Comparison of ENCODE assay signal across 28 mouse cellular contexts in genomic region chr13:96527856-96528255, GRCm38 (mm10). TPM values are rescaled to one million over a fixed set of nuclear protein-coding genes. Genes with fewer than 3 reads are reported as not detected.
DNase-seq lines count a peak whose midpoint lies in the region; ATAC-seq and TF ChIP-seq lines count a peak whose summit lies in the region.
"Had no signal": no experiment of that assay in that cellular context is flagged by ENCODE, and none has a peak within 500 bp of the region (broad histone marks: within the 10 kb centered on the region; RNA-seq: fewer than 3 reads in every experiment).

No protein-coding gene starts in this region.

- H3K27me3 ChIP-seq in testis, adult 2 months (ENCODE audit: control insufficient read depth, insufficient read depth, low read length): no peaks in the 10 kb centered on the region
- H3K27me3 ChIP-seq in intestine, embryonic 15.5 days (replicated peaks): no peaks in the 10 kb centered on the region
- H3K27me3 ChIP-seq: CH12.LX; embryonic facial prominence, embryonic 12.5 days; forebrain, embryonic 12.5 days; Patski had no signal

- no peak for TF ChIP-seq CTCF in testis, adult 2 months (IDR thresholded peaks at IDR 0.05; ENCODE audit: control insufficient read depth, insufficient read depth, insufficient replicate concordance, low read depth, low read length)

- H3K4me2 ChIP-seq in intestine, embryonic 15.5 days (replicated peaks): no peak overlapping the region
- H3K4me2 ChIP-seq: embryonic facial prominence, embryonic 12.5 days; forebrain, embryonic 12.5 days had no signal

- H3K9ac ChIP-seq in intestine, embryonic 15.5 days: no peak overlapping the region
- H3K9ac ChIP-seq: embryonic facial prominence, embryonic 12.5 days; forebrain, embryonic 12.5 days had no signal

- WGBS in intestine, embryonic 15.5 days: 85% methylated on average over 11 of the region's 11 CpGs

- H3K4me3 ChIP-seq in testis, adult 2 months (ENCODE audit: control insufficient read depth, low read depth, low read length): peak overlapping the region; percentile 41
- no peak overlapping the region for H3K4me3 ChIP-seq in intestine, embryonic 15.5 days (replicated peaks)
- H3K4me3 ChIP-seq: embryonic facial prominence, embryonic 10.5 days; embryonic facial prominence, embryonic 12.5 days; forebrain, embryonic 10.5 days; forebrain, embryonic 12.5 days had no signal

- H3K9me3 ChIP-seq in intestine, embryonic 15.5 days: no peaks in the 10 kb centered on the region
- H3K9me3 ChIP-seq: embryonic facial prominence, embryonic 10.5 days; embryonic facial prominence, embryonic 12.5 days; forebrain, embryonic 10.5 days; forebrain, embryonic 12.5 days; G1E had no signal

- H3K4me1 ChIP-seq in testis, adult 2 months (ENCODE audit: control insufficient read depth, insufficient read depth, low read length): peaks cover 15% of the 10 kb centered on the region
- peaks cover 4% of the 10 kb centered on the region for H3K4me1 ChIP-seq in intestine, embryonic 15.5 days (replicated peaks)
- H3K4me1 ChIP-seq: embryonic facial prominence, embryonic 10.5 days; forebrain, embryonic 10.5 days; forebrain, embryonic 12.5 days had no signal

- peak; percentile 89 for ATAC-seq in megakaryocyte, adult 5-6 weeks (ENCODE audit: poor library complexity, severe bottlenecking)
- ATAC-seq in intestine, embryonic 15.5 days: no peak
- ATAC-seq: activated CD4-positive, CD25-positive, alpha-beta regulatory T cell, adult 4 months; CD4-positive, CD25-positive, alpha-beta regulatory T cell, adult 4 months; forebrain, embryonic 14.5 days; forebrain, embryonic 16.5 days; Patski had no signal

- no peak for DNase-seq in testis, postnatal 10 days (ENCODE audit: low spot score)
- no peak for DNase-seq in layer of hippocampus, postnatal 14 days (ENCODE audit: low spot score in 2 of 2)
- DNase-seq: adrenal gland, adult 8-10 months; adrenal gland, postnatal 14 days; adrenal gland, postnatal 36 days; B cell, adult 2 months; cerebellum, adult 11-12 months; cerebellum, adult 2 months; cerebellum, adult 9-10 months; cerebellum, postnatal 14 days; cerebellum, postnatal 36 days had no signal

- H3K27ac ChIP-seq in testis, adult 2 months (ENCODE audit: control insufficient read depth, insufficient read depth, low read depth, low read length): no peak overlapping the region
- H3K27ac ChIP-seq in intestine, embryonic 15.5 days: no peak overlapping the region
- H3K27ac ChIP-seq: embryonic facial prominence, embryonic 10.5 days; embryonic facial prominence, embryonic 12.5 days; forebrain, embryonic 10.5 days; forebrain, embryonic 12.5 days had no signal

- H3K36me3 ChIP-seq in testis, adult 2 months (ENCODE audit: control insufficient read depth, insufficient read depth, low read length): no peaks in the 10 kb centered on the region
- no peaks in the 10 kb centered on the region for H3K36me3 ChIP-seq in intestine, embryonic 15.5 days
- H3K36me3 ChIP-seq: embryonic facial prominence, embryonic 12.5 days; forebrain, embryonic 12.5 days had no signal

- TF ChIP-seq POLR2A in testis, adult 2 months (IDR thresholded peaks at IDR 0.05; ENCODE audit: control insufficient read depth, low read depth, low read length): no peak

RNA-seq across cellular contexts. Expression of gene Polk, which starts 14.5 kb away (rescaled TPM):
- 14.1 and 17.0 TPM in 2 replicates for polyA plus RNA-seq in testis, adult 2 months (2012; rRNA removed)
- total RNA-seq in megakaryocyte, adult 5-6 weeks (2015): 9.5 and 16.5 TPM in 2 replicates
- 7.7 and 9.5 TPM in 2 replicates for total RNA-seq in megakaryocyte, adult 5-6 weeks (2017)
- 8.4 and 8.8 TPM in 2 replicates for polyA plus RNA-seq in intestine, embryonic 15.5 days (2015; fragmentation: Nextera tagmentation; extraction: Ambion mirVana)
- total RNA-seq in layer of hippocampus, postnatal 14 days (2021): 10 to 100 TPM; 10.4 to 11.4 TPM

RNA-seq across cellular contexts. Expression of gene Col4a3bp, which starts 14.6 kb away (rescaled TPM):
- polyA plus RNA-seq in testis, adult 2 months (2012; rRNA removed): 53.9 and 59.6 TPM in 2 replicates
- 45.6 and 58.8 TPM in 2 replicates for total RNA-seq in megakaryocyte, adult 5-6 weeks (2015)
- total RNA-seq in megakaryocyte, adult 5-6 weeks (2017): 88.5 and 101 TPM in 2 replicates
- polyA plus RNA-seq in intestine, embryonic 15.5 days (2015; fragmentation: Nextera tagmentation; extraction: Ambion mirVana): 13.2 and 13.5 TPM in 2 replicates
- total RNA-seq in layer of hippocampus, postnatal 14 days (2021): 10 to 100 TPM; 56.8 to 57.5 TPM

RNA-seq across cellular contexts. Expression of gene Gm17622, which starts 37.3 kb away (rescaled TPM):
- polyA plus RNA-seq in testis, adult 2 months (2012; rRNA removed): not detected in 2 replicates
- not detected in 2 replicates for total RNA-seq in megakaryocyte, adult 5-6 weeks (2015)
- not detected in 2 replicates for total RNA-seq in megakaryocyte, adult 5-6 weeks (2017)
- not detected in 2 replicates for polyA plus RNA-seq in intestine, embryonic 15.5 days (2015; fragmentation: Nextera tagmentation; extraction: Ambion mirVana)
- total RNA-seq in layer of hippocampus, postnatal 14 days (2021): not detected
- total RNA-seq: adrenal gland, adult 18-20 months; adrenal gland, adult 8-10 months; adrenal gland, postnatal 14 days; adrenal gland, postnatal 36 days; CH12.LX; G1E had no signal
- polyA plus RNA-seq: activated CD4-positive, CD25-positive, alpha-beta regulatory T cell, adult 4 months; CD4-positive, CD25-positive, alpha-beta regulatory T cell, adult 4 months; cerebellum, adult 2 months; cortical plate, adult 2 months; embryonic facial prominence, embryonic 10.5 days; embryonic facial prominence, embryonic 12.5 days; embryonic facial prominence, embryonic 14.5 days; forebrain, embryonic 10.5 days; forebrain, embryonic 12.5 days; forebrain, embryonic 14.5 days; forebrain, embryonic 16.5 days; G1E; Patski had no signal

RNA-seq across cellular contexts. Expression of gene Ankdd1b, which starts 56.9 kb away (rescaled TPM):
- 0.17 and 0.99 TPM in 2 replicates for polyA plus RNA-seq in testis, adult 2 months (2012; rRNA removed)
- not detected in 2 replicates for total RNA-seq in megakaryocyte, adult 5-6 weeks (2015)
- 0.18 TPM in 1 of 2 replicates, not detected in the other for total RNA-seq in megakaryocyte, adult 5-6 weeks (2017)
- 0.13 and 0.14 TPM in 2 replicates for polyA plus RNA-seq in intestine, embryonic 15.5 days (2015; fragmentation: Nextera tagmentation; extraction: Ambion mirVana)
- total RNA-seq in layer of hippocampus, postnatal 14 days (2021): under 1 TPM in 1 of 2 experiments, not detected in 1; 0.23 TPM
- polyA plus RNA-seq: activated CD4-positive, CD25-positive, alpha-beta regulatory T cell, adult 4 months; CD4-positive, CD25-positive, alpha-beta regulatory T cell, adult 4 months; forebrain, embryonic 10.5 days; forebrain, embryonic 12.5 days; forebrain, embryonic 14.5 days; forebrain, embryonic 16.5 days; G1E had no signal
